Mouse (Mus musculus) embryonic facial prominence, embryonic 13.5 days (tissue): Measurements from ENCODE around the gene Zscan21. TPM values are rescaled to one million over a fixed set of nuclear protein-coding genes. Genes with fewer than 3 reads are reported as not detected.
"Not testable (repeated sequence)": the region's sequence is repeated elsewhere in the genome, so short reads cannot be mapped to it uniquely, and the experiment has no call there.

Experiments
- ATAC-seq: fragments of 200-750 bp; cut with Nextera tagmentation; 2 replicates; pipeline ENCODE4 v1.8.0; 2017; ENCODE audit warnings: low read depth; ENCODE audit not compliant: insufficient number of reproducible peaks, insufficient read depth, low FRiP score, low TSS enrichment
- H3K27ac ChIP-seq: fragments of 300-500 bp; sonication (generic); 2 replicates; pipeline ENCODE4 v1.5.1; 2015; ENCODE audit warnings: moderate library complexity, mild to moderate bottlenecking, inconsistent platforms
- H3K27me3 ChIP-seq: fragments of 300-500 bp; sonication (generic); 2 replicates; pipeline ENCODE4 v1.6.1; 2015; ENCODE audit warnings: mild to moderate bottlenecking, inconsistent platforms
- H3K36me3 ChIP-seq: fragments of 300-500 bp; sonication (generic); 2 replicates; pipeline ENCODE4 v1.6.1; 2015; ENCODE audit warnings: mild to moderate bottlenecking, inconsistent platforms
- H3K4me1 ChIP-seq: fragments of 300-500 bp; sonication (generic); 2 replicates; pipeline ENCODE4 v1.6.1; 2015; ENCODE audit warnings: inconsistent platforms
- H3K4me2 ChIP-seq: fragments of 300-500 bp; sonication (generic); 2 replicates; pipeline ENCODE4 v1.6.1; 2015; ENCODE audit warnings: moderate library complexity, mild to moderate bottlenecking, inconsistent platforms
- H3K4me3 ChIP-seq: fragments of 300-500 bp; sonication (generic); 2 replicates; pipeline ENCODE4 v1.5.1; 2015; ENCODE audit warnings: mild to moderate bottlenecking, inconsistent platforms
- H3K9ac ChIP-seq: fragments of 300-500 bp; sonication (generic); 2 replicates; pipeline ENCODE4 v1.6.1; 2015; ENCODE audit warnings: mild to moderate bottlenecking, inconsistent platforms
- H3K9me3 ChIP-seq: fragments of 300-500 bp; sonication (generic); 2 replicates; pipeline ENCODE4 v1.6.1; 2016; ENCODE audit warnings: inconsistent platforms
- WGBS: fragments of 180-500 bp; shearing (Covaris S2); methylation state at CpG from one replicate; pipeline ENCODE4 v1.1.7; 2015; ENCODE audit warnings: mixed read lengths; 5-methylcytosine and 5-hydroxymethylcytosine counted together
- polyA plus RNA-seq: library from polyadenylated mRNA; unstranded; fragments of >200 nt; fragmentation: Nextera tagmentation; extraction: Ambion mirVana; gene quantifications from 2 replicates; pipeline ENCODE4 v1.2.1, GENCODE M21; 2015

The Zscan21 gene
- polyA plus RNA-seq, 1 experiment from 2014 or later, result 70.7 TPM

DNA sequence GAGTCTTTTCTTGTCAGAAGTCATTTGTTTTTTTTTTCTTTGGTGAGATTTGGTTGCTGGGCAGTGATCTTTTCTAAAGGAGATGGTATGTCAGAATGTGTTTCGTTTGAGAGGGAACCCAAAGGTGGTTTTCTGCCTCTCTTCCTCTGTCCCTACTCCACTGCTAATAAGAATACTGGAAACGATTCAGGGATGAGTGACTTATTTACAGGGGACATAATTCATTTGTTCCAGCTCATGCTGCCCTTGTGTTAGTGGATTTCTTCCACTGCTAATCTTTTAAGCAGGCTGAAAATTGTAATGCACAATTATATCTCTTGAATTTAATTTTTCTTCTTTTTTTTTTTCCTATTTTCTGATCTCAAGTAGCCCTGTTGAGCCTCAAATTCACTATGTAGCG, 29.9 kb upstream of the Zscan21 start:
- 0 out of 2 replicates have a peak, but pooled peaks cover 3% of the 10 kb centered on the region for H3K27me3 ChIP-seq
- WGBS, result 80% methylated on average over 3 of the region's 3 CpGs
- peaks cover 10% of the 10 kb centered on the region for H3K4me1 ChIP-seq
- H3K36me3 ChIP-seq, result peaks cover 4% of the 10 kb centered on the region; the same call in 1 of the 2 replicates
- peak overlapping the region; percentile 97; the same call in 1 of the 2 replicates for H3K4me3 ChIP-seq
- no peaks in the 10 kb centered on the region for H3K9me3 ChIP-seq
- H3K27ac ChIP-seq, result no peak overlapping the region
- ATAC-seq, result no peak
- H3K4me2 ChIP-seq, result peak overlapping the region; percentile 78
- H3K9ac ChIP-seq, result 0 out of 2 replicates have a peak overlapping the region, but pooled peaks have one; percentile 40

DNA sequence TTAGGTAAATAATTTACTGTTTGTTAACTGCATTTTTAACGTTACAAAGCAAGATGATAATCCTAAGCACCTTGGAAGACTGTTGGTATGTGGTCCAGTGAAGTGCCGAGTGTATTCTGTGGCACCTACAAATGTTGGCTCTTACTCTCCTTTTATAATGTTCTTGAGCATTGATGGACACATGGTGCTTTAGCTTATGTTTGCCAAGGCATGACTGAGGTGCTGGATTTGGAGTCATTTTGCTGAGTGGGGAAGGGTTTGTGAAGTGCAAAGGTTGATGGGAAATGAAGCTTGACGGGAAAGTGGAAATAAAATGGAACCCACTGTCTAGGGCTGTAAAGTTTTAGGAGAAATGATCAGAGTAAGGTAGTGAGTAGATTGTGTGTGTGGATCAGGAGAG, 28.3 kb upstream of the Zscan21 start:
- Histone ChIP-seq H3K27me3 (0 out of 2 replicates have a peak, but pooled peaks cover 3% of the 10 kb centered on the region), H3K36me3 (peaks cover 14% of the 10 kb centered on the region), H3K4me2 (no peak overlapping the region), H3K9me3 (no peaks in the 10 kb centered on the region), H3K4me1 (peaks cover 10% of the 10 kb centered on the region), H3K27ac (no peak overlapping the region), H3K9ac (no peak overlapping the region), H3K4me3 (no peak overlapping the region)
- ATAC-seq, result no peak
- WGBS, result 89% methylated on average over 3 of the region's 3 CpGs

DNA sequence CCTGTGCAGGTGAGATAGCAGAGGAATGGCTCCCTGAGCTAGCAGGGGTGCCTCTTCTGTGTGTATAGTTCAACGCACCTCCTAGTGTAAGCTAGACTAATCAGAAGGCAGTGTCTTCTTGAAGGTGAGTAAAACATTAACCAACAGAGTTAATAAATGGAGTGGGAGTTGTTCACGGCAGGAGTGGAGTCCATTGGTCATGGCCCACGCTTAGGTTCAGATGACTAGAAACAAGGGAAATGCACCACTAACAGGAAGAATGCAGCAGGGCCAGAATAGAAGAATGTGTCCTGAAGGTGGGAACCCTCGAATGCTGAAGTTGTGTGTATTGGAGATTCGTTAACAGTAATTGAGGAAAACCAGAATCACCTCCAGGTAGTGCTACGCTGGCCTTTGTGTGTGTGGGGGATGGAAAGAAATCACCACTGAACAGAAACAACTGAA, 27.6 kb upstream of the Zscan21 start:
- no peak overlapping the region for H3K4me2 ChIP-seq
- no peak for ATAC-seq
- no peak overlapping the region for H3K27ac ChIP-seq
- no peak overlapping the region for H3K9ac ChIP-seq
- no peak overlapping the region for H3K4me3 ChIP-seq
- WGBS, result 90% methylated on average over 6 of the region's 6 CpGs
- peaks cover 10% of the 10 kb centered on the region for H3K4me1 ChIP-seq
- peaks cover 22% of the 10 kb centered on the region for H3K36me3 ChIP-seq
- no peaks in the 10 kb centered on the region for H3K9me3 ChIP-seq
- H3K27me3 ChIP-seq, result no peaks in the 10 kb centered on the region

DNA sequence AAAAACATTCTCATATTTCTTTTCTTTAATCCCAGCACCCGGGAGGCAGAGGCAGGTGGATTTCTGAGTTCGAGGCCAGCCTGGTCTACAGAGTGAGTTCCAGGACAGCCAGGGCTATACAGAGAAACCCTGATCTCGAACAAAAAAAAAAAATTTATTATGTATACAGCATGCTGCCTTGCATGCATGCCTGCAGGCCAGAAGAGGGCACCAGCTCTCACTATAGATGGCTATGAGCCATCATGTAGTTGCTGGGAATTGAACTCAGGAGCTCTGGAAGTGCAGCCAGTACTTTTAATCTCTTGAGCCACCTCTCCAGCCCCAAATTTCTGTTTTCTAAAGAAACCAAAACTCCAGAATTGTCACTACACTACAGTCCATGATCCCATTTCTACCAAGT, 26.4 kb upstream of the Zscan21 start:
- Histone ChIP-seq H3K36me3 (peaks cover 33% of the 10 kb centered on the region), H3K4me3 (no peak overlapping the region), H3K4me1 (peaks cover 10% of the 10 kb centered on the region), H3K4me2 (no peak overlapping the region), H3K9me3 (no peaks in the 10 kb centered on the region), H3K9ac (no peak overlapping the region), H3K27me3 (no peaks in the 10 kb centered on the region), H3K27ac (no peak overlapping the region)
- ATAC-seq, result no peak
- 81% methylated on average over 3 of the region's 3 CpGs for WGBS

DNA sequence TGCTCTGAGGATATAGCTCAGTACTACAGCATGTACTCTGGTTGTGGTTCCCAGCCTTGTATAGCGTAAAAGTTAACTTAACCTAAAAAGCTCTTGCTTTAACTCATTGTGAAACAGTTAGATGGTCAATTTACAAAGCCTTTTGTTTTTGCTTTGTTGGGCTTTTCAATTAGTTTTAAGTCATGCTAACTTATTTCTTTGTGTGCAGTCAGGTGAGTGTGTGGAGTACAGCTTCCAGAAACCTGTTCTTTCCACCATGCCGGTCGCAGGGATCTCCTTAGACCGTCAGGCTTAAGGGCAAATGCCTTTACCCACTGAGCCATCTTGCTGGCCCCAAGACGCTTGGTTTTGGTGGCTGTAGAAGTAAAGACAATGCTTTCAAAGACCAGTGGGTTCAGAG, 26.0 kb upstream of the Zscan21 start:
- H3K4me3 ChIP-seq, result no peak overlapping the region
- H3K27me3 ChIP-seq, result no peaks in the 10 kb centered on the region
- no peaks in the 10 kb centered on the region for H3K9me3 ChIP-seq
- H3K36me3 ChIP-seq, result peaks cover 36% of the 10 kb centered on the region
- no peak overlapping the region for H3K27ac ChIP-seq
- ATAC-seq, result no peak
- WGBS, result 92% methylated on average over 5 of the region's 5 CpGs
- no peak overlapping the region for H3K9ac ChIP-seq
- H3K4me1 ChIP-seq, result peaks cover 10% of the 10 kb centered on the region
- H3K4me2 ChIP-seq, result no peak overlapping the region

DNA sequence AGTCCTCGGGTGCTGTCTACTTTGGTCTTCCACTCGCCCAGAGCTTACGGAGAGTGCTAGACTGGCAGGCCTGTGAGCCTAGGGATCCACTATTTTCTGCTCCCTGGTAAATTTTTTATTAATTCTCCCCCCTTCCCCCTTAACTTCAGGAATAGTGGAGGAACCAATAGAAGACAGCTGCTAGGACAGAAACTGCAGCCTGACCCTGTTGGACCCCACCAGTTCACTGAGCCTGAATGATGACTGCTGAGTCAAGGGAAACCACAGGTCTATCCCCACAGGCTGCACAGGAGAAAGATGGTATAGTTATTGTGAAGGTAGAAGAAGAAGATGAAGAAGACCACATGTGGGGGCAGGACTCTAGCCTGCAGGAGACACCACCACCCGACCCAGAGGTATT, 23.9 kb upstream of the Zscan21 start:
- WGBS, result 92% methylated on average over 4 of the region's 4 CpGs

DNA sequence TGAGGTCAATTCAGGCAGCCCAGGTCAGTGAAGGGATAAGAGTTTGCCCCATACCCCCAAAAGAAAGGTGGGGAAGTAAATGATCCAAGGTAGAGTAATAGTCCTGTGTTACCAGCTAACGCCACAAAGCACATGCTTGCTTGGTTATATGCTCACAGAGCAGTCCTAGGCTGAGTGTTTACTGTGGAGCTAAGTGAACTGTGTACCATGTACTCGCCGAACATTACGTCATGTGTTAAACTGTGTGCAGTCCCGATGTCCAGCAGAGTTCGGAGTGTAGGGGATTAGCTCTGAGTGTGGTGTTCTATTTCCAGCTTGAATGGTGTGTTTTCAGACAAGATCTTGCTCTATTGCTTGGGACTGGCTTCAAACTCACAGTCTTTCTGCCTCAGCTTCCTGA, 22.2 kb upstream of the Zscan21 start:
- WGBS, result 95% methylated on average over 6 of the region's 6 CpGs
- Histone ChIP-seq H3K27ac (no peak overlapping the region), H3K4me2 (no peak overlapping the region), H3K9ac (no peak overlapping the region), H3K4me3 (no peak overlapping the region), H3K9me3 (no peaks in the 10 kb centered on the region), H3K4me1 (no peaks in the 10 kb centered on the region), H3K27me3 (no peaks in the 10 kb centered on the region), H3K36me3 (peaks cover 70% of the 10 kb centered on the region)
- ATAC-seq, result no peak

More for the DNA sequence above, 23.9 kb upstream of the Zscan21 start:
- no peaks in the 10 kb centered on the region for H3K9me3 ChIP-seq
- H3K4me2 ChIP-seq, result no peak overlapping the region
- H3K36me3 ChIP-seq, result peaks cover 53% of the 10 kb centered on the region
- no peaks in the 10 kb centered on the region for H3K4me1 ChIP-seq
- H3K27ac ChIP-seq, result no peak overlapping the region
- H3K9ac ChIP-seq, result no peak overlapping the region
- H3K27me3 ChIP-seq, result no peaks in the 10 kb centered on the region
- no peak overlapping the region for H3K4me3 ChIP-seq
- no peak for ATAC-seq

DNA sequence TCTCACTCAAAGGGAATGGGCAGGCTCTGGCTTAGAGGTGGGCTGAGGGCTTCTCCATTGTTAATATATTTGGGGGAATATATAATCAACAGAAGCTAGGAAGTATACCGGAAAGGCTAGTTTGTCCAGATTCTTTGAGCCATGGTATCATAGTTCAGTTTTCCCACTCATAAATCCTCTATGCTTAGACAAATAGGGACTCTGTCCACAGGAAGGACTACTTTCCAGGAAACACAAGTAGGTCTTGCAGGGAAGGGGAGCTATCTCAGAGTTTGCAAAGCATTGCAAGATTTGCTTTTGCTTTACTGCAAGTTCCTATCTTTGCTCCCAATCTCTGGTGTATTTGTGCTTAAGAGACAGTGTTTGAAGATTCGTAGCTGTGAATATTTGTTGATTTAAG, 11.7 kb upstream of the Zscan21 start:
- ATAC-seq, result no peak
- no peak overlapping the region for H3K27ac ChIP-seq
- H3K36me3 ChIP-seq, result peaks cover 55% of the 10 kb centered on the region
- H3K9me3 ChIP-seq, result no peaks in the 10 kb centered on the region
- no peak overlapping the region for H3K4me3 ChIP-seq
- H3K4me2 ChIP-seq, result no peak overlapping the region
- H3K4me1 ChIP-seq, result no peaks in the 10 kb centered on the region
- no peak overlapping the region for H3K9ac ChIP-seq
- WGBS, result 90% methylated on average over 2 of the region's 2 CpGs
- H3K27me3 ChIP-seq, result no peaks in the 10 kb centered on the region

DNA sequence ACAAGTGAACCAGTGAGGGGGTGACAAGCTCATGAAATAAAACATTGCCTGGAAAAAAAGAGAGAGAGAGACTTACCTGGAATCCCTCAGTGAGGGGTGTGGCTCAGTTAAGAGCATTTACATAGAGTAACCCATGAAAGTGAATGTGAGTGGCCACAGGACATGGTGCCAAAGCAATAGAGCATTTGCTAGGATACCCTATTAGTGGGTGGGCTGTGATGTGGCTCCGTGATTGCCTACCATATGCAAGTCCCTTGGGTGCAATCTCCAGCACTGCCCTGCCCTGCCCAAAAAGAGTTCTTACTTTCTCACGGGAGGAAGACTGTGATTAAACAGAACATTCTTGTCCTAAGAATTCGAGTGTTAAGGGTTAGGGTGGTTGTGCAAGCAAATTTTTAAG, 9.6 kb upstream of the Zscan21 start:
- ATAC-seq, result no peak
- WGBS, result 67% methylated on average over 3 of the region's 3 CpGs
- no peaks in the 10 kb centered on the region for H3K9me3 ChIP-seq
- H3K4me2 ChIP-seq, result no peak overlapping the region
- peaks cover 33% of the 10 kb centered on the region for H3K36me3 ChIP-seq
- H3K9ac ChIP-seq, result no peak overlapping the region
- no peaks in the 10 kb centered on the region for H3K27me3 ChIP-seq
- no peak overlapping the region for H3K27ac ChIP-seq
- no peaks in the 10 kb centered on the region for H3K4me1 ChIP-seq
- no peak overlapping the region for H3K4me3 ChIP-seq

DNA sequence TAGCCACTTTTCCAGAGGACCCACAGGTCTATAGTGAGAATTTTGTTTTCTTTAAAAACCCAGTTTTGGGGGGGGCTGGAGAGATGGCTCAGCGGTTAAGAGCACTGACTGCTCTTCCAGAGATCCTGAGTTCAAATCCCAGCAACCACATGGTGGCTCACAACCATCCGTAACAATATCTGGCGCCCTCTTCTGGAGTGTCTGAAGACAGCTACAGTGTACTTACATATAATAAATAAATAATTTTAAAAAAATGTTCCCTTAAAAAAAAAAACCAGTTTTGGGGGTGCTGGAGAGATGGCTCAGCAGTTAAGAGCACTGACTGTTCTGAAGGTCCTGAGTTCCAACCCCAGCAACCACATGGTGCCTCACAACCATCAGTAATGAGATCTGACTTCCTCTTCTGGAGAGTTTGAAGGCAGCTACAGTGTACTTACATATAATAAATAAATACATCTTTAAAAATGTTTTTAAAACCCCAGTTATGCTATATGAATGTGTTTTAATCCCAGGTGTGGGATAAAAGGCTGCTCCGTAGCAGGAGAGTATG, 6.8 kb upstream of the Zscan21 start:
- H3K4me2 ChIP-seq, H3K27me3 ChIP-seq, ATAC-seq, H3K4me3 ChIP-seq, H3K9me3 ChIP-seq, H3K27ac ChIP-seq, H3K9ac ChIP-seq, H3K4me1 ChIP-seq, H3K36me3 ChIP-seq: not testable (repeated sequence)
- 61% methylated on average over 4 of the region's 4 CpGs for WGBS

DNA sequence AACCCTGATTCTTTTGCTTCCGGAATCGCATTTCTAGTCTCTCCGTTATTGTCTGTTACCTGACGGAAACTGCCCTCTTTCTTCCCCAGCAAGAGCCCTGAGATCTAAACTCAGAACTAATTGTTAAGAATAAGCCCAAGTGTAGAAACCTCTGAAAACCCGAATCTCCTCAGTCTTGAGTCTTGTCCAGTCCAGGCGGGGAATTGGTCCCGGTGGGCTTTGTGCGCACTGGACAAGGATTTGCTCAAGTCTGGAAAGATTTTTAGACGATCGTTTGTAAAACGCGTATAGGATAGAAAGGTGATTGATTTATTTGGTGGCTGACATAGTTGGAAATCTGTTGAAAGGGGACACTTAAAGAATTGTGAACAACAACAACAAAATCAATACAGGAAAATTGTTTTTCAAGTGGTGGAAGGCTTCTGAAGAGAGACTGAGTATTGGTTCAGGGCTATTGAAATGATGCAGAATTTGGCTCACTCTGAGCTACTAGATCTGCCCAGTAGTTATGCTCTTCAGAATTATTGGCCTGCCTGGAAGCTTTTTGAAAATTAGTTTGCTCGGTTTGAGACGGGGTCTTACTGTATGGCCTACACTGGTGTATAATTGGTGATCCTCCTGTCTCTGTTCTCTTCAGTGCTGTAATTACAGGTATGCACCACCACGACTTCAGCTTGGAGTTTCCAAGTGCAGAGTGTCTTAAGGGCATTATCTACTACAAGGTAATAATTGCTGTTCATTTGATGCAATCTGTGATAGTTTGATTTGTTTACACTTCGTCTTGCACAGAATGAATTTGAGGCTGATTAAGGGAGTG, 704 bp downstream of the Zscan21 start:
- no peak for ATAC-seq
- Histone ChIP-seq H3K4me1 (peaks cover 14% of the 10 kb centered on the region), H3K27ac (peak overlapping the region; percentile 96), H3K4me3 (peak overlapping the region; percentile 68), H3K4me2 (peak overlapping the region; percentile 72), H3K9me3 (no peaks in the 10 kb centered on the region), H3K9ac (peak overlapping the region; percentile 80), H3K36me3 (peaks cover 24% of the 10 kb centered on the region), H3K27me3 (no peaks in the 10 kb centered on the region)
- WGBS, result 4% methylated on average over 16 of the region's 16 CpGs

DNA sequence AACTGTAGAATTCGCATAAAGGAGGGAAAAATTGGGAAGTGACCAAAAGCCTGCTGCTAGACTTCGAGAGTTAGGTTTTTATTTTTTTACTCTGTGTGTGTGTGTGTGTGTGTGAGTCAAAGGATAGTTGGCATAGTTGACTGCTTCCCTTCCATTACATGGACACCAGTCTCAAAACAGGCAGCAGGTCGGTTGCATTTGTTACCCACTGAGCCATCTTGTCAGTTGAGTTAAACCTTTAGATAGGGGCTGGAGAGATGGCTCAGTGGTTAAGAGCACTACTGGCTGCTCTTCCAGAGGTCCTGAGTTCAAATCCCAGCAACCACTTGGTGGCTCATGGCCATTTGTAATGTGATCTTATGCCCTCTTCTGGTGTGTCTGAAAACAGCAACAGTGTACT, 1.3 kb downstream of the Zscan21 start:
- Histone ChIP-seq H3K9me3 (no peaks in the 10 kb centered on the region), H3K27me3 (no peaks in the 10 kb centered on the region), H3K4me2 (peak overlapping the region; percentile 72), H3K36me3 (peaks cover 27% of the 10 kb centered on the region), H3K4me1 (peaks cover 14% of the 10 kb centered on the region), H3K27ac (peak overlapping the region; percentile 96), H3K9ac (peak overlapping the region; percentile 80), H3K4me3 (peak overlapping the region; percentile 68)
- 75% methylated on average over 3 of the region's 3 CpGs for WGBS
- no peak for ATAC-seq
